Mouse (Mus musculus) neural tube, embryonic 11.5 days (tissue): ENCODE results near the gene Fbxo46. TPM values are rescaled to one million over a fixed set of nuclear protein-coding genes. Genes with fewer than 3 reads are reported as not detected.
A peak's percentile ranks its signal among the peaks of the same experiment; 100 is the strongest.

Source experiments
- ATAC-seq: fragments of 200-750 bp; cut with Nextera tagmentation; 2 replicates; pipeline ENCODE4 v1.8.0; 2017; ENCODE audit warnings: moderate number of reproducible peaks, mild to moderate bottlenecking, moderate TSS enrichment, moderate library complexity; ENCODE audit not compliant: insufficient read depth, low FRiP score, low TSS enrichment
- DNase-seq: peaks from one replicate; pipeline ENCODE4 v3.0.0-alpha.2; 2015; ENCODE audit warnings: low spot score
- H3K27ac ChIP-seq: fragments of 300-500 bp; sonication (generic); 2 replicates; pipeline ENCODE4 v1.5.1; 2014; ENCODE audit warnings: low read depth, mild to moderate bottlenecking, low read length
- H3K27me3 ChIP-seq: fragments of 300-500 bp; sonication (generic); 2 replicates; pipeline ENCODE4 v1.6.1; 2014; ENCODE audit warnings: mild to moderate bottlenecking, low read length, mixed read lengths; ENCODE audit not compliant: control insufficient read depth, insufficient read depth
- H3K36me3 ChIP-seq: fragments of 300-500 bp; sonication (generic); 2 replicates; pipeline ENCODE4 v1.6.1; 2014; ENCODE audit warnings: mild to moderate bottlenecking, low read length, moderate library complexity, mixed read lengths; ENCODE audit not compliant: control insufficient read depth, insufficient read depth
- H3K4me1 ChIP-seq: fragments of 300-500 bp; sonication (generic); 2 replicates; pipeline ENCODE4 v1.6.1; 2014; ENCODE audit warnings: low read length, mixed read lengths; ENCODE audit not compliant: control insufficient read depth, insufficient read depth
- H3K4me2 ChIP-seq: fragments of 300-500 bp; sonication (generic); 2 replicates; pipeline ENCODE4 v1.6.1; 2014; ENCODE audit warnings: low read depth, mild to moderate bottlenecking, moderate library complexity
- H3K4me3 ChIP-seq: fragments of 300-500 bp; sonication (generic); 2 replicates; pipeline ENCODE4 v1.5.1; 2014; ENCODE audit warnings: low read depth, low read length
- H3K9ac ChIP-seq: fragments of 300-500 bp; sonication (generic); 2 replicates; pipeline ENCODE4 v1.6.1; 2014; ENCODE audit warnings: mild to moderate bottlenecking, low read length
- H3K9me3 ChIP-seq: fragments of 300-500 bp; sonication (generic); 2 replicates; pipeline ENCODE4 v1.6.1; 2016; ENCODE audit warnings: low read length; ENCODE audit not compliant: control insufficient read depth
- WGBS: fragments of 180-500 bp; shearing (Covaris S2); extraction: QIAGEN DNeasy Blood & Tissue Kit; methylation state at CpG from one replicate; pipeline ENCODE4 v1.1.7; 2014; 5-methylcytosine and 5-hydroxymethylcytosine counted together
- polyA plus RNA-seq: library from polyadenylated mRNA; unstranded; fragments of >200 nt; fragmentation: Nextera tagmentation; extraction: Ambion mirVana; gene quantifications from 2 replicates; pipeline ENCODE4 v1.2.1, GENCODE M21; 2014

Gene Fbxo46
- polyA plus RNA-seq, 1 experiment from 2014 or later: 10.6 TPM

GRCm38 (mm10) chr7:19078732-19079131 is 40.9 kb upstream of the Fbxo46 start:
- H3K4me1 ChIP-seq: peaks cover 14% of the 10 kb centered on the region
- no peaks in the 10 kb centered on the region for H3K27me3 ChIP-seq
- no peak overlapping the region for H3K27ac ChIP-seq
- ATAC-seq: no peak
- H3K36me3 ChIP-seq: peaks cover 24% of the 10 kb centered on the region
- no peak overlapping the region for H3K4me3 ChIP-seq
- no peak overlapping the region for H3K9ac ChIP-seq
- WGBS: 85% methylated on average over 3 of the region's 3 CpGs
- no peak overlapping the region for H3K4me2 ChIP-seq
- H3K9me3 ChIP-seq: no peaks in the 10 kb centered on the region
- DNase-seq: no peak

GRCm38 (mm10) chr7:19080451-19080950 is 39.2 kb upstream of the Fbxo46 start:
- H3K9ac ChIP-seq: no peak overlapping the region
- no peak overlapping the region for H3K4me2 ChIP-seq
- peaks cover 24% of the 10 kb centered on the region for H3K36me3 ChIP-seq
- no peak overlapping the region for H3K27ac ChIP-seq
- WGBS: 84% methylated on average over 19 of the region's 19 CpGs
- no peak overlapping the region for H3K4me3 ChIP-seq
- peaks cover 20% of the 10 kb centered on the region for H3K4me1 ChIP-seq
- ATAC-seq (no peak), DNase-seq (no peak)
- no peaks in the 10 kb centered on the region for H3K27me3 ChIP-seq
- H3K9me3 ChIP-seq: no peaks in the 10 kb centered on the region

GRCm38 (mm10) chr7:19082171-19082570 is 37.5 kb upstream of the Fbxo46 start:
- H3K36me3 ChIP-seq: peaks cover 24% of the 10 kb centered on the region
- DNase-seq (no peak), ATAC-seq (no peak)
- no peak overlapping the region for H3K27ac ChIP-seq
- H3K27me3 ChIP-seq: no peaks in the 10 kb centered on the region
- no peak overlapping the region for H3K4me3 ChIP-seq
- no peak overlapping the region for H3K4me2 ChIP-seq
- peaks cover 16% of the 10 kb centered on the region for H3K4me1 ChIP-seq
- 83% methylated on average over 4 of the region's 4 CpGs for WGBS
- no peak overlapping the region for H3K9ac ChIP-seq
- no peaks in the 10 kb centered on the region for H3K9me3 ChIP-seq

- WGBS: 58% methylated on average over 6 of the region's 6 CpGs
- Histone ChIP-seq H3K4me1 (peaks cover 11% of the 10 kb centered on the region), H3K4me2 (no peak overlapping the region), H3K4me3 (no peak overlapping the region), H3K9ac (no peak overlapping the region), H3K27ac (no peak overlapping the region), H3K9me3 (no peaks in the 10 kb centered on the region), H3K36me3 (peaks cover 24% of the 10 kb centered on the region), H3K27me3 (no peaks in the 10 kb centered on the region)
- ATAC-seq (no peak), DNase-seq (no peak)
Observed at GRCm38 (mm10) chr7:19083096-19083495, 36.6 kb upstream of the Fbxo46 start.

- ATAC-seq: no peak
- no peaks in the 10 kb centered on the region for H3K27me3 ChIP-seq
- H3K36me3 ChIP-seq: peaks cover 24% of the 10 kb centered on the region
- no peak within 1 kb of the TSS for H3K4me2 ChIP-seq
- WGBS: 61% methylated on average over 10 of the region's 10 CpGs
- DNase-seq: no peak
- no peak within 1 kb of the TSS for H3K27ac ChIP-seq
- no peaks in the 10 kb centered on the region for H3K9me3 ChIP-seq
- no peak within 1 kb of the TSS for H3K4me3 ChIP-seq
- H3K4me1 ChIP-seq: peaks cover 11% of the 10 kb centered on the region
- H3K9ac ChIP-seq: no peak within 1 kb of the TSS
Observed at GRCm38 (mm10) chr7:19083701-19084100, 36.0 kb upstream of the Fbxo46 start, which contains the start of gene Dmpk. Gene Dmpk, plus strand, starts transcription at chr7:19083849.

- peaks cover 11% of the 10 kb centered on the region for H3K4me1 ChIP-seq
- no peak overlapping the region for H3K27ac ChIP-seq
- no peak for DNase-seq
- H3K4me3 ChIP-seq: no peak overlapping the region
- no peaks in the 10 kb centered on the region for H3K9me3 ChIP-seq
- no peaks in the 10 kb centered on the region for H3K27me3 ChIP-seq
- no peak overlapping the region for H3K9ac ChIP-seq
- peaks cover 24% of the 10 kb centered on the region for H3K36me3 ChIP-seq
- no peak overlapping the region for H3K4me2 ChIP-seq
- ATAC-seq: no peak
- WGBS: 73% methylated on average over 6 of the region's 6 CpGs
Observed at GRCm38 (mm10) chr7:19084277-19084771, 35.3 kb upstream of the Fbxo46 start.

GRCm38 (mm10) chr7:19084921-19085473 is 34.7 kb upstream of the Fbxo46 start:
- H3K27ac ChIP-seq: no peak overlapping the region
- H3K36me3 ChIP-seq: peaks cover 21% of the 10 kb centered on the region
- H3K4me3 ChIP-seq: no peak overlapping the region
- ATAC-seq (no peak), DNase-seq (no peak)
- H3K27me3 ChIP-seq: no peaks in the 10 kb centered on the region
- H3K9me3 ChIP-seq: no peaks in the 10 kb centered on the region
- H3K4me2 ChIP-seq: no peak overlapping the region
- WGBS: 24% methylated on average over 8 of the region's 9 CpGs
- no peak overlapping the region for H3K9ac ChIP-seq
- peaks cover 11% of the 10 kb centered on the region for H3K4me1 ChIP-seq

GRCm38 (mm10) chr7:19085495-19085894 is 34.2 kb upstream of the Fbxo46 start:
- DNase-seq (no peak), ATAC-seq (no peak)
- Histone ChIP-seq H3K27ac (no peak overlapping the region), H3K36me3 (peaks cover 19% of the 10 kb centered on the region), H3K4me3 (no peak overlapping the region), H3K9ac (no peak overlapping the region), H3K9me3 (no peaks in the 10 kb centered on the region), H3K4me2 (no peak overlapping the region; the same call in 1 of the 2 replicates), H3K4me1 (peaks cover 11% of the 10 kb centered on the region), H3K27me3 (no peaks in the 10 kb centered on the region)
- WGBS: 6% methylated on average over 6 of the region's 6 CpGs

GRCm38 (mm10) chr7:19086042-19086441 is 33.6 kb upstream of the Fbxo46 start:
- no peak overlapping the region for H3K9ac ChIP-seq
- no peak overlapping the region; the same call in 1 of the 2 replicates for H3K4me2 ChIP-seq
- H3K4me1 ChIP-seq: peaks cover 11% of the 10 kb centered on the region
- no peak overlapping the region for H3K4me3 ChIP-seq
- H3K27me3 ChIP-seq: peaks cover 4% of the 10 kb centered on the region; the same call in 1 of the 2 replicates
- H3K36me3 ChIP-seq: peaks cover 17% of the 10 kb centered on the region
- DNase-seq (peak; percentile 58), ATAC-seq (no peak)
- H3K27ac ChIP-seq: no peak overlapping the region
- no peaks in the 10 kb centered on the region for H3K9me3 ChIP-seq
- WGBS: 9% methylated on average over 14 of the region's 14 CpGs
